22 mouse cellular contexts compared by ENCODE assay signal in the genomic region with DNA sequence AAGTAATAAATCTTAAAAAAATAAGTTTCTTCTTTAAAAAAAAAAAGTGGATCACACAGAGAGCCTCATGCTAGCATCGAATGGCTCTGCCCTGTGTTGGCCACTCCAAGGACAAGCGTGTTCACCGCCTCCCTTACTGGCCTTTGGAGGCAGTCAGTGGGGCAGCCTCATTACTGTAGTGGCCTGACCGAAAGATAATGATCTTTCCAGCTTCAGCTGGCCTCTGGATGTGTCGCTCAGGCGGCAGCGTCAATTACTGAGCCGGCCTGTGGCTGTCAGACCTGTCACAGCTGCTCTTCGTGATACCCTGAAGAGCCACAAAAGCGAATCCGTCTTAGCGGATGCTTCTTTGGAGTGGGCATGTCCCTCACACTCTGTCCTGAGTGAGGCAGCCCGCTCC. TPM values are rescaled to one million over a fixed set of nuclear protein-coding genes. Genes with fewer than 3 reads are reported as not detected.
DNase-seq lines count a peak whose midpoint lies in the region; ATAC-seq lines count a peak whose summit lies in the region.
"Had no signal": no experiment of that assay in that cellular context is flagged by ENCODE, and none has a peak within 500 bp of the region (broad histone marks: within the 10 kb centered on the region; RNA-seq: fewer than 3 reads in every experiment).

No protein-coding gene starts in this region.

- H3K4me2 ChIP-seq in hindbrain, embryonic 14.5 days (replicated peaks) = no peak overlapping the region
- no peak overlapping the region for H3K4me2 ChIP-seq in embryonic facial prominence, embryonic 11.5 days (ENCODE audit: low read depth, low read length)
- no peak overlapping the region for H3K4me2 ChIP-seq in midbrain, embryonic 11.5 days
- H3K4me2 ChIP-seq in neural tube, embryonic 15.5 days = no peak overlapping the region
- H3K4me2 ChIP-seq: limb, embryonic 12.5 days; liver, embryonic 12.5 days had no signal

- H3K27me3 ChIP-seq in hindbrain, embryonic 10.5 days (ENCODE audit: insufficient read depth, poor library complexity, severe bottlenecking) = no peaks in the 10 kb centered on the region; the same call in 1 of the 2 replicates
- H3K27me3 ChIP-seq in hindbrain, embryonic 14.5 days (ENCODE audit: control insufficient read depth, insufficient read depth, low read length) = no peaks in the 10 kb centered on the region
- H3K27me3 ChIP-seq in embryonic facial prominence, embryonic 11.5 days (ENCODE audit: control insufficient read depth, insufficient read depth, low read length) = no peaks in the 10 kb centered on the region
- H3K27me3 ChIP-seq in midbrain, embryonic 11.5 days (ENCODE audit: control insufficient read depth, insufficient read depth, low read length) = no peaks in the 10 kb centered on the region
- no peaks in the 10 kb centered on the region for H3K27me3 ChIP-seq in neural tube, embryonic 15.5 days (replicated peaks)
- H3K27me3 ChIP-seq: liver, embryonic 12.5 days had no signal

- H3K4me3 ChIP-seq in hindbrain, embryonic 10.5 days = no peak overlapping the region
- no peak overlapping the region for H3K4me3 ChIP-seq in hindbrain, embryonic 14.5 days (replicated peaks; ENCODE audit: low read length)
- no peak overlapping the region for H3K4me3 ChIP-seq in embryonic facial prominence, embryonic 11.5 days (ENCODE audit: low read depth, low read length)
- no peak overlapping the region for H3K4me3 ChIP-seq in midbrain, embryonic 11.5 days (ENCODE audit: low read depth, low read length)
- no peak overlapping the region for H3K4me3 ChIP-seq in neural tube, embryonic 15.5 days (replicated peaks)
- H3K4me3 ChIP-seq: heart, adult 2 months; limb, embryonic 12.5 days; liver, embryonic 12.5 days had no signal

- H3K27ac ChIP-seq in hindbrain, embryonic 10.5 days = peak overlapping the region; percentile 73
- H3K27ac ChIP-seq in hindbrain, embryonic 14.5 days = no peak overlapping the region
- H3K27ac ChIP-seq in embryonic facial prominence, embryonic 11.5 days (replicated peaks; ENCODE audit: low read depth, low read length) = 0 out of 2 replicates have a peak overlapping the region, but pooled peaks have one; percentile 28
- peak overlapping the region; percentile 15; the same call in 1 of the 2 replicates for H3K27ac ChIP-seq in midbrain, embryonic 11.5 days (ENCODE audit: low read depth, low read length)
- 0 out of 2 replicates have a peak overlapping the region, but pooled peaks have one; percentile 14 for H3K27ac ChIP-seq in neural tube, embryonic 15.5 days (replicated peaks)
- H3K27ac ChIP-seq: heart, adult 2 months; limb, embryonic 12.5 days; liver, embryonic 12.5 days; stomach, postnatal 0 days had no signal

- no peak overlapping the region for H3K9ac ChIP-seq in hindbrain, embryonic 14.5 days
- no peak overlapping the region for H3K9ac ChIP-seq in embryonic facial prominence, embryonic 11.5 days (replicated peaks; ENCODE audit: low read length)
- no peak overlapping the region for H3K9ac ChIP-seq in midbrain, embryonic 11.5 days (ENCODE audit: low read length)
- no peak overlapping the region for H3K9ac ChIP-seq in neural tube, embryonic 15.5 days (replicated peaks)
- H3K9ac ChIP-seq: limb, embryonic 12.5 days; liver, embryonic 12.5 days had no signal

- no peaks in the 10 kb centered on the region for H3K36me3 ChIP-seq in hindbrain, embryonic 10.5 days
- no peaks in the 10 kb centered on the region for H3K36me3 ChIP-seq in hindbrain, embryonic 14.5 days (replicated peaks; ENCODE audit: control insufficient read depth, insufficient read depth)
- H3K36me3 ChIP-seq in embryonic facial prominence, embryonic 11.5 days (replicated peaks; ENCODE audit: control insufficient read depth, insufficient read depth, low read depth, low read length) = no peaks in the 10 kb centered on the region
- no peaks in the 10 kb centered on the region for H3K36me3 ChIP-seq in midbrain, embryonic 11.5 days (ENCODE audit: control insufficient read depth, insufficient read depth, low read length)
- H3K36me3 ChIP-seq in neural tube, embryonic 15.5 days = no peaks in the 10 kb centered on the region
- H3K36me3 ChIP-seq: limb, embryonic 12.5 days; liver, embryonic 12.5 days had no signal

- peak; percentile 40 for DNase-seq in hindbrain, embryonic 10.5 days (ENCODE audit: low spot score)
- no peak for DNase-seq in hindbrain, embryonic 14.5 days (ENCODE audit: low spot score)
- no peak for DNase-seq in embryonic facial prominence, embryonic 11.5 days (ENCODE audit: low spot score)
- no peak for DNase-seq in midbrain, embryonic 11.5 days (ENCODE audit: low spot score, missing footprints)
- DNase-seq in thymus, adult 18-20 months = no peak
- DNase-seq in urinary bladder, adult 18-20 months (ENCODE audit: low spot score in 2 of 2) = no peak
- DNase-seq: cerebellum, adult 2 months; gastrocnemius, postnatal 25 days; heart, adult 2 months; heart, postnatal 36 days; kidney, adult 8-10 months; kidney, postnatal 14 days; lung, adult 2 months; lung, postnatal 36 days; right cerebral cortex, postnatal 4 days had no signal

- peaks cover 92% of the 10 kb centered on the region for H3K4me1 ChIP-seq in hindbrain, embryonic 10.5 days (replicated peaks)
- peaks cover 25% of the 10 kb centered on the region; the same call in 1 of the 2 replicates for H3K4me1 ChIP-seq in hindbrain, embryonic 14.5 days (replicated peaks; ENCODE audit: control insufficient read depth, insufficient read depth, low read length)
- H3K4me1 ChIP-seq in embryonic facial prominence, embryonic 11.5 days (ENCODE audit: control insufficient read depth, insufficient read depth, low read length) = peaks cover 6% of the 10 kb centered on the region
- H3K4me1 ChIP-seq in midbrain, embryonic 11.5 days (ENCODE audit: control insufficient read depth, insufficient read depth, low read length) = peaks cover 15% of the 10 kb centered on the region
- peaks cover 28% of the 10 kb centered on the region for H3K4me1 ChIP-seq in neural tube, embryonic 15.5 days
- H3K4me1 ChIP-seq: liver, embryonic 12.5 days had no signal

- WGBS in hindbrain, embryonic 10.5 days = 44% methylated on average over 13 of the region's 13 CpGs
- WGBS in hindbrain, embryonic 14.5 days = 32% methylated on average over 13 of the region's 13 CpGs
- WGBS in embryonic facial prominence, embryonic 11.5 days = 58% methylated on average over 13 of the region's 13 CpGs
- WGBS in midbrain, embryonic 11.5 days = 55% methylated on average over 13 of the region's 13 CpGs
- 41% methylated on average over 13 of the region's 13 CpGs for WGBS in neural tube, embryonic 15.5 days

- no peaks in the 10 kb centered on the region for H3K9me3 ChIP-seq in hindbrain, embryonic 10.5 days
- no peaks in the 10 kb centered on the region for H3K9me3 ChIP-seq in hindbrain, embryonic 14.5 days (ENCODE audit: control insufficient read depth, low read length)
- no peaks in the 10 kb centered on the region for H3K9me3 ChIP-seq in embryonic facial prominence, embryonic 11.5 days (replicated peaks; ENCODE audit: control insufficient read depth, low read length)
- no peaks in the 10 kb centered on the region for H3K9me3 ChIP-seq in midbrain, embryonic 11.5 days (ENCODE audit: control insufficient read depth, low read length)
- no peaks in the 10 kb centered on the region for H3K9me3 ChIP-seq in neural tube, embryonic 15.5 days (replicated peaks)
- H3K9me3 ChIP-seq: limb, embryonic 12.5 days; liver, embryonic 12.5 days had no signal

- ATAC-seq in hindbrain, embryonic 14.5 days (ENCODE audit: low FRiP score) = no peak
- ATAC-seq in embryonic facial prominence, embryonic 11.5 days (replicated peaks; ENCODE audit: insufficient number of reproducible peaks, low FRiP score, low TSS enrichment, low read depth) = peak; percentile 45; the same call in 1 of the 2 replicates
- ATAC-seq in midbrain, embryonic 11.5 days (ENCODE audit: low FRiP score) = peak; percentile 56
- no peak for ATAC-seq in neural tube, embryonic 15.5 days (ENCODE audit: low FRiP score)
- no peak for ATAC-seq in megakaryocyte-erythroid progenitor cell, adult 5-6 weeks (replicated peaks; ENCODE audit: low FRiP score, low TSS enrichment, poor library complexity, severe bottlenecking)
- ATAC-seq: forebrain, embryonic 14.5 days; liver, embryonic 12.5 days had no signal

RNA-seq across cellular contexts. Expression of gene Kctd15, which starts 33.6 kb away (rescaled TPM):
- 43.3 and 45.0 TPM in 2 replicates for polyA plus RNA-seq in hindbrain, embryonic 10.5 days (2016; fragmentation: Nextera tagmentation; extraction: Ambion mirVana)
- 12.3 and 13.0 TPM in 2 replicates for polyA plus RNA-seq in hindbrain, embryonic 14.5 days (2014; fragmentation: Nextera tagmentation; extraction: Ambion mirVana)
- polyA plus RNA-seq in embryonic facial prominence, embryonic 11.5 days (2014; fragmentation: Nextera tagmentation; extraction: Ambion mirVana) = 20.7 and 27.6 TPM in 2 replicates
- polyA plus RNA-seq in midbrain, embryonic 11.5 days (2014; fragmentation: Nextera tagmentation; extraction: Ambion mirVana) = 13.6 and 15.9 TPM in 2 replicates
- polyA plus RNA-seq in neural tube, embryonic 15.5 days (2015; fragmentation: Nextera tagmentation; extraction: Ambion mirVana) = 26.0 and 26.9 TPM in 2 replicates
- total RNA-seq in megakaryocyte-erythroid progenitor cell, adult 5-6 weeks (2014; fragmentation: Nextera tagmentation) = not detected in 2 replicates
- total RNA-seq in megakaryocyte-erythroid progenitor cell, adult 5-6 weeks (2017) = 0.38 TPM in 1 of 2 replicates, not detected in the other
- total RNA-seq: MEL had no signal

Comparison
In these comparisons a context has a peak if more than half of its experiments do, and no peak if none do; other contexts are left out.
1. ATAC-seq: peak in embryonic facial prominence, embryonic 11.5 days (single experiment) and midbrain, embryonic 11.5 days (single experiment); none in hindbrain, embryonic 14.5 days (single experiment), neural tube, embryonic 15.5 days (single experiment) and megakaryocyte-erythroid progenitor cell, adult 5-6 weeks (single experiment).